Mouse (Mus musculus): ENCODE data around the gene Fkbp11. TPM values are rescaled to one million over a fixed set of nuclear protein-coding genes. Genes with fewer than 3 reads are reported as not detected.
"Not testable (repeated sequence)": the region's sequence is repeated elsewhere in the genome, so short reads cannot be mapped to it uniquely, and the experiment has no call there.

Gene Fkbp11
- total and polyA plus RNA-seq, 2 experiments from 2014 or later: 4.3 to 22.0 TPM

DNA sequence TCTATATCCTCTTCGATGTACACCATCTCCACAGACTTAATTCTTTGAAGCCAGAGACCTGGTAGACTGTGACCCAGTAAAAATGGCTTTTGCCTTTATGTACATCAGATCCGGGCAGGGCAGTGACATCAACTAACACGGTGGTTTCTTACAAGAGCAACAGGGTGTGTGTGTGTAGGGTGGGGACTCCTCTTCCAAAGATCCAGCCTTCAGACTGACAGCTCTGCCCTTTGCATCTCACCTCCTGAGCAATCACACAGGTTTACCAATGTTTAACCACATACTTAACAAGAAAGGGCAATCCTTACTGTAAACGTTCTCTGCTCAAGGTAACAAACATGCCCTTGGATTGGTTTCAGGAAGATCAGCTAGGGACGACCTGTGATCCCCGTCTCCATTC, 19.3 kb upstream of the Fkbp11 start:
- H3K9me3 ChIP-seq (replicated peaks; ENCODE audit: control insufficient read depth, low read length): no peaks in the 10 kb centered on the region
- H3K4me1 ChIP-seq (ENCODE audit: control insufficient read depth, insufficient read depth): peaks cover 13% of the 10 kb centered on the region
- H3K4me3 ChIP-seq (ENCODE audit: low read depth, low read length): no peak overlapping the region
- no peak for DNase-seq (ENCODE audit: low spot score)
- H3K36me3 ChIP-seq (replicated peaks; ENCODE audit: control insufficient read depth, insufficient read depth, low read length): peaks cover 7% of the 10 kb centered on the region
- TF ChIP-seq CTCF (IDR thresholded peaks at IDR 0.05; ENCODE audit: low read depth) (no peak), EP300 (IDR thresholded peaks at IDR 0.05; ENCODE audit: low read depth) (no peak)
- H3K27ac ChIP-seq (ENCODE audit: low read depth): no peak overlapping the region
- WGBS: 75% methylated on average over 6 of the region's 6 CpGs
- no peak for ATAC-seq (ENCODE audit: insufficient read depth, low read depth)
- H3K27me3 ChIP-seq (ENCODE audit: control insufficient read depth, insufficient read depth, low read length): no peaks in the 10 kb centered on the region
- H3K4me2 ChIP-seq (ENCODE audit: low read depth, low read length): no peak overlapping the region
- no peak overlapping the region for H3K9ac ChIP-seq (replicated peaks; ENCODE audit: low read depth, low read length)

DNA sequence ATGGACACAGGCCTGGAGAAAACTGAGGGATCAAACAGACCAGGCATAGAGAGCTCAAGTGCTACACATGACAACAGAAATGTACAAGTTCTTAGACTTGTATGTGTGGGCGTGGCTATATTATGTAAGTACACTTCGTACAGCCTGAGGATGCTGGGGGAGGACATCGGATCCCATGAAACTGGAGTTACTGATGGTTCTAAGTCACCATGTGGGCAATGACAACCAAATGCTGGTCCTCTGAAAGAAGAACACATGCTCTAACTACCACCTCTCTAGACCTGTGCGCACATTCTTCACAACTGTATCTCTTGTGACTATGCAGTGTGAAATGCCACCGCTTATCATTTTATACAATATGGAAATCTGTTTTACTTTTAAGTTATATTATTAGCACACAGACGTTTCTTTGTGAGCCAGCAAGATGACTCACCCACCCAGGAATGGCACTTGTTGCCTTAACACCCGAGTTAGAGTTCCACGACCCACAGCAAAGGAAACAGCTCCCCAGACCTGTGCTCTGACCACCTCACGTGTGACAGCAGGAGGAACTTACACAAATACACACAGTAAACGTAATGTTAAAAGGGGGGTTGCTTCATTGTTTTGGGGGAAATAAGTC, 18.5 kb upstream of the Fkbp11 start:
- Histone ChIP-seq H3K27me3 (ENCODE audit: control insufficient read depth, insufficient read depth, low read length) (no peaks in the 10 kb centered on the region), H3K9ac (replicated peaks; ENCODE audit: low read depth, low read length) (no peak overlapping the region), H3K27ac (ENCODE audit: low read depth) (no peak overlapping the region), H3K36me3 (replicated peaks; ENCODE audit: control insufficient read depth, insufficient read depth, low read length) (peaks cover 11% of the 10 kb centered on the region), H3K9me3 (replicated peaks; ENCODE audit: control insufficient read depth, low read length) (no peaks in the 10 kb centered on the region), H3K4me3 (ENCODE audit: low read depth, low read length) (no peak overlapping the region), H3K4me2 (ENCODE audit: low read depth, low read length) (no peak overlapping the region), H3K4me1 (ENCODE audit: control insufficient read depth, insufficient read depth) (peaks cover 13% of the 10 kb centered on the region)
- 48% methylated on average over 10 of the region's 10 CpGs for WGBS
- TF ChIP-seq CTCF (IDR thresholded peaks at IDR 0.05; ENCODE audit: low read depth) (no peak), EP300 (IDR thresholded peaks at IDR 0.05; ENCODE audit: low read depth) (no peak)
- no peak for ATAC-seq (ENCODE audit: insufficient read depth, low read depth)
- no peak for DNase-seq (ENCODE audit: low spot score)

DNA sequence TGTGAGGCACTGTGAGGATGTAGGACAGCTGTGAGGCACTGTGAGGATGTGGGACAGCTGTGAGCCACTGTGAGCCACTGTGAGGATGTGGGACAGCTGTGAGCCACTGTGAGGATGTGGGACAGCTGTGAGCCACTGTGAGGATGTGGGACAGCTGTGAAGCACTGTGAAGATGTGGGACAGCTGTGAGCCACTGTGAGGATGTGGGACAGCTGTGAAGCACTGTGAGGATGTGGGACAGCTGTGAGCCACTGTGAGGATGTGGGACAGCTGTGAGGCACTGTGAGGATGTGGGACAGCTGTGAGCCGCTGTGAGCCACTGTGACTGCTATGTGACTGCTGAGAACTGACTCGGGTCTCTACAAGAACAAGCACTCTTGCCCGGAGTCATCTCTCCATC, 15.9 kb upstream of the Fkbp11 start:
- not testable (repeated sequence) for H3K9ac ChIP-seq (replicated peaks; ENCODE audit: low read depth, low read length); H3K27me3 ChIP-seq (ENCODE audit: control insufficient read depth, insufficient read depth, low read length); H3K4me3 ChIP-seq (ENCODE audit: low read depth, low read length); H3K9me3 ChIP-seq (replicated peaks; ENCODE audit: control insufficient read depth, low read length); DNase-seq (ENCODE audit: low spot score); ATAC-seq (ENCODE audit: insufficient read depth, low read depth); H3K27ac ChIP-seq (ENCODE audit: low read depth); H3K4me2 ChIP-seq (ENCODE audit: low read depth, low read length)
- WGBS: 78% methylated on average over 3 of the region's 3 CpGs
- peaks cover 36% of the 10 kb centered on the region for H3K36me3 ChIP-seq (replicated peaks; ENCODE audit: control insufficient read depth, insufficient read depth, low read length)
- H3K4me1 ChIP-seq (ENCODE audit: control insufficient read depth, insufficient read depth): peaks cover 13% of the 10 kb centered on the region

DNA sequence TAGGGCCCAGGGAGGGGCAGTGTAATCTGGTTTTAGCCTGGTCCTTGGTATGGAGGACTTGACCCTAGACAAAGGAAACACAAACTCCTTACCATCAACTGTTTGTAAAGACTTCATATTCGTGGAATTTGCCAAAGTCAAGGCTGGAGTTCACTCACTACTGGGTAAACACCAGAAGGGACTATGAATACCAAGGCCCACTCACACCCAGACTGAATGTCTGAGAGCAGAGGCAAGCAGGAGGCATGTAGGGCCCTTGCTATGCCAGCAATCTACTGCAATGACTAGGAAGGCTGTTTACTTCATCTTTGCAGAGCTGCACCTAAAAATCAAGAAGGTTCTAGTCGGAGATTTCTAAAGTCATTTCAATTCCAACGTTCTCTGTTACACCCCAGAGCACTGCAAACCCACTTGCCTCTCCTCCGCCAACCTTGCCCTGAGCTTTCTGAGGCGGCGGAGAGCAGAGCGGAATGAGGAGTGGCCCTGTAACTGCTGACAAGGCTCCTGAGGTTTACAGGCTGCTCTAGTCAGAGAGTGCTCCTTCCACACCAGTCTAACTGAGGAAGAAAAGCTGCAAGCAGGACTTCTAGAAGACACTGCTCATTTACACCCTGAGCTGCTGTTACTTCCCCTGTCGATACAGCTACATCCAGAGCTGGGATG, 14.9 kb upstream of the Fkbp11 start:
- Histone ChIP-seq H3K9me3 (replicated peaks; ENCODE audit: control insufficient read depth, low read length) (no peaks in the 10 kb centered on the region), H3K27me3 (ENCODE audit: control insufficient read depth, insufficient read depth, low read length) (no peaks in the 10 kb centered on the region), H3K4me3 (ENCODE audit: low read depth, low read length) (no peak overlapping the region), H3K9ac (replicated peaks; ENCODE audit: low read depth, low read length) (no peak overlapping the region), H3K4me1 (ENCODE audit: control insufficient read depth, insufficient read depth) (peaks cover 13% of the 10 kb centered on the region), H3K36me3 (replicated peaks; ENCODE audit: control insufficient read depth, insufficient read depth, low read length) (peaks cover 44% of the 10 kb centered on the region), H3K4me2 (ENCODE audit: low read depth, low read length) (no peak overlapping the region), H3K27ac (ENCODE audit: low read depth) (no peak overlapping the region)
- DNase-seq (ENCODE audit: low spot score): no peak
- 80% methylated on average over 8 of the region's 8 CpGs for WGBS
- ATAC-seq (ENCODE audit: insufficient read depth, low read depth): no peak
- TF ChIP-seq CTCF (IDR thresholded peaks at IDR 0.05; ENCODE audit: low read depth) (no peak), EP300 (IDR thresholded peaks at IDR 0.05; ENCODE audit: low read depth) (no peak)

DNA sequence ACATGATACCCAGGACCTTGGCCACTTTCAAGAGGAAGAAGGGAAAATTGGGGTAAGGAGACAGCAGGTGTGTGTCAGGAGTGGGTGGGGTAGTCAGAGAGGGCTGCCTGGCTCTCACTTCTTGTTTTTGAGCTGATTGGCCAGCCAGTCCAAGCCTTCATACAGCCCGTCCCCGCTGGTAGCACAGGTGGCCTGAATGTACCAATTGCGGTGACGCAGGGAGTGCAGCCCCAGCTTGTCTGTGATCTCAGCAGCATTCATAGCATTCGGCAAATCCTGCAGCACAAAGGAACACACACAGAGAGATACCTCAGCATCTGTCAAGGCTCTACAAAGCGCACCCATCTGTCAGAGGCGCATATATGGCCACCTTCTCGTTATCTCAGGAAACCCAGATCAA, 12.2 kb upstream of the Fkbp11 start:
- Histone ChIP-seq H3K27ac (ENCODE audit: low read depth) (no peak overlapping the region), H3K9ac (replicated peaks; ENCODE audit: low read depth, low read length) (no peak overlapping the region), H3K4me3 (ENCODE audit: low read depth, low read length) (no peak overlapping the region), H3K9me3 (replicated peaks; ENCODE audit: control insufficient read depth, low read length) (no peaks in the 10 kb centered on the region), H3K4me2 (ENCODE audit: low read depth, low read length) (no peak overlapping the region), H3K4me1 (ENCODE audit: control insufficient read depth, insufficient read depth) (peaks cover 3% of the 10 kb centered on the region; the same call in 1 of the 2 replicates), H3K27me3 (ENCODE audit: control insufficient read depth, insufficient read depth, low read length) (no peaks in the 10 kb centered on the region), H3K36me3 (replicated peaks; ENCODE audit: control insufficient read depth, insufficient read depth, low read length) (peaks cover 61% of the 10 kb centered on the region)
- no peak for DNase-seq (ENCODE audit: low spot score)
- 89% methylated on average over 8 of the region's 8 CpGs for WGBS
- no peak for ATAC-seq (ENCODE audit: insufficient read depth, low read depth)
- no peak for TF ChIP-seq EP300 (IDR thresholded peaks at IDR 0.05; ENCODE audit: low read depth)
- TF ChIP-seq CTCF (IDR thresholded peaks at IDR 0.05; ENCODE audit: low read depth): no peak

DNA sequence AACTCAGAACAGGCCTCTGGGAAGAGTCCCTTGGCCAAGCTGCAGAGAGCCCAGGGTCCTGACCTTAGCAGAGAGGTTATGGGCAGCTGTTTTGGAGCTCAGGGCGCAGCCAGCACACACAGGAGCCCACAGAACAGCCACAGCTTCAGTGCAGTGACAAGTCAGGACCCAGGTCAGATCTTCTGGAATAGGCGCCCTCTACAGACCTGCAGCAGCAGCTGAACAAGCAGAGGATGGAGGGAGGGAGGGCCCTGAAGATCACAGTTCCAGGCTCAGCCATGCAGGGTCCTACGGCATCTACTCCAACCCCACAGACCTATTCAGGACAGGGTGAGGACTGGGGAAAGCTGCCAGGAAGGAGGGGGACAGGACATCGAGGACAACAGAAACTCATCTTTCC, 10.8 kb upstream of the Fkbp11 start:
- WGBS: 74% methylated on average over 4 of the region's 4 CpGs
- peaks cover 58% of the 10 kb centered on the region for H3K36me3 ChIP-seq (replicated peaks; ENCODE audit: control insufficient read depth, insufficient read depth, low read length)
- no peak overlapping the region for H3K9ac ChIP-seq (replicated peaks; ENCODE audit: low read depth, low read length)
- ATAC-seq (ENCODE audit: insufficient read depth, low read depth): no peak
- no peak for TF ChIP-seq CTCF (IDR thresholded peaks at IDR 0.05; ENCODE audit: low read depth)
- no peak for TF ChIP-seq EP300 (IDR thresholded peaks at IDR 0.05; ENCODE audit: low read depth)
- H3K27ac ChIP-seq (ENCODE audit: low read depth): no peak overlapping the region
- no peak overlapping the region for H3K4me2 ChIP-seq (ENCODE audit: low read depth, low read length)
- no peak overlapping the region for H3K4me3 ChIP-seq (ENCODE audit: low read depth, low read length)
- DNase-seq (ENCODE audit: low spot score): no peak
- H3K4me1 ChIP-seq (ENCODE audit: control insufficient read depth, insufficient read depth): no peaks in the 10 kb centered on the region
- no peaks in the 10 kb centered on the region for H3K27me3 ChIP-seq (ENCODE audit: control insufficient read depth, insufficient read depth, low read length)
- no peaks in the 10 kb centered on the region for H3K9me3 ChIP-seq (replicated peaks; ENCODE audit: control insufficient read depth, low read length)
